Comparison of ENCODE assay signal across 23 mouse cellular contexts in the genomic region with DNA sequence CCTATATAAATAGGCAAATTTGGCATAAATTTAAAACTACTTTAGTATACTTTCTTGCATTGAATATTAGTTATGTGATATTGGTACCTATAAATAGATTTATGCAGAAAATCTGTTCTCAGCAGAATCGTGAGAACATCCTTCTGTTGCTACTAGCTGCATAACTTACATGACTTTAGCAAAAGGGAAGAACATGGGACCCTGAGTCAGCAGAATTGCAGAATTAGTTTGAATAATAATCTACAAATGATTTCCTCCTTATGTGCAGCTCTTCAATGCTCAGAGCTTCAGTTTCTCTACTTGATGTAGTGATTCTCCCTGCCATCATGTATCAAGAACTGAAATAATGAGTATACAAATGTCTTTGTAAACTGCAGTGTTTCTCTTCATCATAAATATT.
DNase-seq lines count a peak whose midpoint lies in the region; TF ChIP-seq lines count a peak whose summit lies in the region.
"Had no signal": no experiment of that assay in that cellular context is flagged by ENCODE, and none has a peak within 500 bp of the region (broad histone marks: within the 10 kb centered on the region; RNA-seq: fewer than 3 reads in every experiment).

No protein-coding gene starts in this region.

- no peak for TF ChIP-seq POLR2A in CH12.LX (IDR thresholded peaks at IDR 0.05; ENCODE audit: low read depth, low read length)

- H3K79me2 ChIP-seq in CH12.LX (replicated peaks; ENCODE audit: control insufficient read depth, extremely low read depth, insufficient read depth, poor library complexity, severe bottlenecking): no peaks in the 10 kb centered on the region

- TF ChIP-seq CTCF in CH12.LX (conservative IDR thresholded peaks at IDR 0.05 in 1 of 2, IDR thresholded peaks at IDR 0.05 in 1 of 2; ENCODE audit: low read depth in 2 of 2, low read length in 2 of 2): no peak

- no peak overlapping the region for H3K9ac ChIP-seq in CH12.LX (ENCODE audit: insufficient read depth, low read depth)
- H3K9ac ChIP-seq: embryonic facial prominence, embryonic 13.5 days; embryonic facial prominence, embryonic 15.5 days; forebrain, embryonic 13.5 days; forebrain, embryonic 15.5 days had no signal

- peak; percentile 20 for DNase-seq in layer of hippocampus, adult 9-11 months
- no peak for DNase-seq in layer of hippocampus, postnatal 36 days
- DNase-seq in CH12.LX (ENCODE audit: extremely low read depth): no peak
- peak; percentile 34 for DNase-seq in brain, adult 2 months (ENCODE audit: low read depth, low spot score)
- DNase-seq in left cerebral cortex, postnatal 10 days (ENCODE audit: extremely low spot score in 1 of 2, low spot score in 2 of 2): no peak
- DNase-seq: adrenal gland, adult 8-10 months; adrenal gland, postnatal 14 days; adrenal gland, postnatal 36 days; cerebellum, adult 11 months; cerebellum, adult 18-20 months; cerebellum, adult 8-10 months; cerebellum, adult 9-11 months; cerebellum, postnatal 14 days; cerebellum, postnatal 36 days; embryo, embryonic 11 days had no signal

- H3K9me3 ChIP-seq in CH12.LX (replicated peaks; ENCODE audit: low read length): peaks cover 4% of the 10 kb centered on the region
- H3K9me3 ChIP-seq: embryonic facial prominence, embryonic 15.5 days; forebrain, embryonic 13.5 days; forebrain, embryonic 15.5 days had no signal

- intact Hi-C loops in left cerebral cortex, postnatal 10 days (cut with DNase I): no loop called here

- peaks cover 2 to 35% of the 10 kb centered on the region in 2 experiments for H3K4me1 ChIP-seq in CH12.LX (ENCODE audit: control insufficient read depth in 1 of 2, insufficient read depth in 2 of 2)
- H3K4me1 ChIP-seq: embryonic facial prominence, embryonic 15.5 days; forebrain, embryonic 10.5 days; forebrain, embryonic 13.5 days; forebrain, embryonic 15.5 days had no signal

- in situ Hi-C loops in CH12.LX (cut with MboI; ENCODE audit: low pct_ligation_motif_present, low pct_unique_long_range_greater_than_20kb, low sequenced_read_pairs): no loop called here

- H3K27me3 ChIP-seq in CH12.LX (replicated peaks): no peaks in the 10 kb centered on the region
- H3K27me3 ChIP-seq: embryonic facial prominence, embryonic 13.5 days; embryonic facial prominence, embryonic 15.5 days; forebrain, embryonic 13.5 days; forebrain, embryonic 15.5 days; Patski had no signal

- H3K36me3 ChIP-seq in CH12.LX (replicated peaks in 1 of 2; ENCODE audit: control insufficient read depth in 1 of 2, insufficient read depth in 1 of 2, low read length in 1 of 2): no peaks in the 10 kb centered on the region
- H3K36me3 ChIP-seq: embryonic facial prominence, embryonic 13.5 days; embryonic facial prominence, embryonic 15.5 days; forebrain, embryonic 10.5 days; forebrain, embryonic 15.5 days; G1E had no signal

- no peak overlapping the region for H3K4me3 ChIP-seq in CH12.LX (replicated peaks in 1 of 3; ENCODE audit: low read depth in 2 of 3, low read length in 2 of 3, poor library complexity in 1 of 3)
- H3K4me3 ChIP-seq: embryonic facial prominence, embryonic 13.5 days; embryonic facial prominence, embryonic 15.5 days; erythroblast, embryonic 14.5 days; forebrain, embryonic 10.5 days; forebrain, embryonic 13.5 days; forebrain, embryonic 15.5 days had no signal

- dilution Hi-C loops in CH12.LX (cut with MboI; ENCODE audit: extremely low pct_ligation_motif_present, extremely low pct_unique_long_range_greater_than_20kb, low sequenced_read_pairs): no loop called here

- no peak overlapping the region for H3K27ac ChIP-seq in CH12.LX (ENCODE audit: insufficient read depth, low read depth)
- H3K27ac ChIP-seq: embryonic facial prominence, embryonic 13.5 days; embryonic facial prominence, embryonic 15.5 days; forebrain, embryonic 10.5 days; forebrain, embryonic 13.5 days; forebrain, embryonic 15.5 days had no signal

- no peak for TF ChIP-seq EP300 in CH12.LX (IDR thresholded peaks at IDR 0.05; ENCODE audit: low read length)

- H3K4me2 ChIP-seq in CH12.LX (ENCODE audit: insufficient read depth, low read depth, poor library complexity, severe bottlenecking): no peak overlapping the region
- H3K4me2 ChIP-seq: embryonic facial prominence, embryonic 13.5 days; embryonic facial prominence, embryonic 15.5 days; forebrain, embryonic 13.5 days; forebrain, embryonic 15.5 days had no signal

- TF ChIP-seq RAD21 in CH12.LX (IDR thresholded peaks at IDR 0.05; ENCODE audit: low read depth, low read length): no peak

TF ChIP-seq in CH12.LX, 34 proteins besides CTCF, POLR2A, EP300 and RAD21:
- TF ChIP-seq MAFK (IDR thresholded peaks at IDR 0.05; ENCODE audit: insufficient replicate concordance, low read length): 0 out of 2 replicates have a peak, but pooled peaks have one; percentile 51
- no peak for TF ChIP-seq POLR2AphosphoS2 (IDR thresholded peaks at IDR 0.05; ENCODE audit: low read depth, low read length)

Comparison
In these comparisons a context has a peak if more than half of its experiments do, and no peak if none do; other contexts are left out.
1. DNase-seq: peak in layer of hippocampus, adult 9-11 months (single experiment) and brain, adult 2 months (single experiment); none in layer of hippocampus, postnatal 36 days (0 of 2), CH12.LX (single experiment) and left cerebral cortex, postnatal 10 days (0 of 2).